Mouse (Mus musculus) forebrain, postnatal 0 days (tissue): ENCODE results near the gene Shroom1. TPM values are rescaled to one million over a fixed set of nuclear protein-coding genes. Genes with fewer than 3 reads are reported as not detected.
"Not testable (repeated sequence)": the region's sequence is repeated elsewhere in the genome, so short reads cannot be mapped to it uniquely, and the experiment has no call there.

Experiments used
- ATAC-seq: fragments of 200-750 bp; cut with Nextera tagmentation; 2 replicates; pipeline ENCODE4 v1.8.0; 2017; ENCODE audit warnings: mild to moderate bottlenecking, moderate library complexity
- DNase-seq: peaks from one replicate; pipeline ENCODE4 v3.0.0-alpha.2; 2015
- H3K27ac ChIP-seq: fragments of 300-500 bp; sonication (generic); 2 replicates; pipeline ENCODE4 v1.5.1; 2014; ENCODE audit warnings: low read depth, mild to moderate bottlenecking, antibody characterized with exemption, low read length, moderate library complexity, mixed read lengths
- H3K27me3 ChIP-seq: fragments of 300-500 bp; sonication (generic); 2 replicates; pipeline ENCODE4 v1.6.1; 2014; ENCODE audit warnings: mild to moderate bottlenecking, low read length, mixed read lengths; ENCODE audit not compliant: insufficient read depth
- H3K36me3 ChIP-seq: fragments of 300-500 bp; sonication (generic); 2 replicates; pipeline ENCODE4 v1.6.1; 2014; ENCODE audit warnings: mild to moderate bottlenecking, moderate library complexity; ENCODE audit not compliant: insufficient read depth
- H3K4me1 ChIP-seq: fragments of 300-500 bp; sonication (generic); 2 replicates; pipeline ENCODE4 v1.6.1; 2014; ENCODE audit warnings: antibody characterized with exemption; ENCODE audit not compliant: insufficient read depth
- H3K4me2 ChIP-seq: fragments of 300-500 bp; sonication (generic); 2 replicates; pipeline ENCODE4 v1.6.1; 2014; ENCODE audit warnings: low read depth, mild to moderate bottlenecking, moderate library complexity
- H3K4me3 ChIP-seq: fragments of 300-500 bp; sonication (generic); 2 replicates; pipeline ENCODE4 v1.5.1; 2014; ENCODE audit warnings: low read depth, low read length, mixed read lengths
- H3K9ac ChIP-seq: fragments of 300-500 bp; sonication (generic); 2 replicates; pipeline ENCODE4 v1.6.1; 2014; ENCODE audit warnings: mild to moderate bottlenecking
- H3K9me3 ChIP-seq: fragments of 300-500 bp; sonication (generic); 2 replicates; pipeline ENCODE4 v1.6.1; 2016; ENCODE audit warnings: low read length
- CTCF ChIP-seq: sonication (generic); IDR thresholded peaks from 2 replicates; pipeline ENCODE4 v1.5.1; 2016; ENCODE audit warnings: antibody characterized with exemption, control low read depth, low read depth
- WGBS: fragments of 180-500 bp; shearing (Covaris S2); extraction: QIAGEN DNeasy Blood & Tissue Kit; methylation state at CpG from one replicate; pipeline ENCODE4 v1.1.7; 2014; 5-methylcytosine and 5-hydroxymethylcytosine counted together
- polyA plus RNA-seq: library from polyadenylated mRNA; unstranded; fragments of >200 nt; fragmentation: Nextera tagmentation; extraction: Ambion mirVana; gene quantifications from 2 replicates; pipeline ENCODE4 v1.2.1, GENCODE M21; 2015
- total RNA-seq: library from RNA; depleted of rRNA; stranded (reverse); fragments of >200 nt; gene quantifications from 2 replicates; pipeline ENCODE4 v1.2.3, GENCODE M21; 2014

Gene Shroom1
- total and polyA plus RNA-seq, 2 experiments from 2014 or later = 2.0 to 4.9 TPM

GRCm38 (mm10) chr11:53425711-53426255, 31.2 kb upstream of the Shroom1 start:
- DNase-seq (no peak), ATAC-seq (no peak)
- Histone ChIP-seq H3K4me3 (no peak overlapping the region), H3K27ac (no peak overlapping the region), H3K9me3 (no peaks in the 10 kb centered on the region), H3K4me1 (no peaks in the 10 kb centered on the region), H3K36me3 (peaks cover 16% of the 10 kb centered on the region), H3K4me2 (no peak overlapping the region), H3K9ac (no peak overlapping the region), H3K27me3 (no peaks in the 10 kb centered on the region)
- 85% methylated on average over 6 of the region's 6 CpGs for WGBS
- TF ChIP-seq CTCF = no peak

GRCm38 (mm10) chr11:53426914-53427313, 30.1 kb upstream of the Shroom1 start:
- H3K27me3 ChIP-seq, H3K36me3 ChIP-seq, H3K4me1 ChIP-seq, H3K9ac ChIP-seq, DNase-seq, H3K27ac ChIP-seq, H3K9me3 ChIP-seq, ATAC-seq, H3K4me3 ChIP-seq, H3K4me2 ChIP-seq: not testable (repeated sequence)
- 83% methylated on average over 3 of the region's 3 CpGs for WGBS

GRCm38 (mm10) chr11:53427993-53428715, 28.9 kb upstream of the Shroom1 start:
- H3K4me2 ChIP-seq = no peak overlapping the region
- H3K4me1 ChIP-seq = no peaks in the 10 kb centered on the region
- ATAC-seq (no peak), DNase-seq (no peak)
- no peak overlapping the region for H3K9ac ChIP-seq
- TF ChIP-seq CTCF = no peak
- H3K27ac ChIP-seq = no peak overlapping the region
- 88% methylated on average over 3 of the region's 3 CpGs for WGBS
- no peak overlapping the region for H3K4me3 ChIP-seq
- peaks cover 8% of the 10 kb centered on the region; the same call in 1 of the 2 replicates for H3K36me3 ChIP-seq
- no peaks in the 10 kb centered on the region for H3K27me3 ChIP-seq
- H3K9me3 ChIP-seq = no peaks in the 10 kb centered on the region

GRCm38 (mm10) chr11:53428716-53429057, 28.3 kb upstream of the Shroom1 start:
- Histone ChIP-seq H3K4me1 (no peaks in the 10 kb centered on the region), H3K27me3 (no peaks in the 10 kb centered on the region), H3K36me3 (peaks cover 8% of the 10 kb centered on the region; the same call in 1 of the 2 replicates), H3K4me2 (no peak overlapping the region), H3K9ac (no peak overlapping the region), H3K4me3 (no peak overlapping the region), H3K9me3 (no peaks in the 10 kb centered on the region), H3K27ac (no peak overlapping the region)
- WGBS = 96% methylated on average over 5 of the region's 5 CpGs
- DNase-seq (no peak), ATAC-seq (no peak)
- no peak for TF ChIP-seq CTCF

- no peaks in the 10 kb centered on the region for H3K4me1 ChIP-seq
- no peak overlapping the region for H3K4me3 ChIP-seq
- TF ChIP-seq CTCF = no peak
- ATAC-seq = no peak
- DNase-seq = no peak
- H3K27ac ChIP-seq = no peak overlapping the region
- H3K9me3 ChIP-seq = no peaks in the 10 kb centered on the region
- no peak overlapping the region for H3K9ac ChIP-seq
- no peaks in the 10 kb centered on the region for H3K27me3 ChIP-seq
- peaks cover 8% of the 10 kb centered on the region; the same call in 1 of the 2 replicates for H3K36me3 ChIP-seq
- no peak overlapping the region for H3K4me2 ChIP-seq
Observed at GRCm38 (mm10) chr11:53429182-53429581, 27.8 kb upstream of the Shroom1 start.

- Histone ChIP-seq H3K4me1 (no peaks in the 10 kb centered on the region), H3K36me3 (peaks cover 8% of the 10 kb centered on the region; the same call in 1 of the 2 replicates), H3K9me3 (no peaks in the 10 kb centered on the region), H3K9ac (peak overlapping the region; percentile 75), H3K4me3 (peak overlapping the region; percentile 69), H3K27me3 (no peaks in the 10 kb centered on the region), H3K27ac (peak overlapping the region; percentile 83), H3K4me2 (peak overlapping the region; percentile 74)
- peak; percentile 74 for ATAC-seq
- no peak; the same call in 1 of the 2 replicates for TF ChIP-seq CTCF
- 3% methylated on average over 34 of the region's 34 CpGs for WGBS
- no peak for DNase-seq
Observed at GRCm38 (mm10) chr11:53430300-53430669, 26.7 kb upstream of the Shroom1 start.

GRCm38 (mm10) chr11:53430670-53431346, 26.2 kb upstream of the Shroom1 start, which contains the start of the genes Uqcrq and Gdf9:
Gene Uqcrq (minus strand): TSS chr11:53430831.
Gene Gdf9 (plus strand): TSS chr11:53431023.
- no peak for TF ChIP-seq CTCF
- Histone ChIP-seq H3K9me3 (no peaks in the 10 kb centered on the region), H3K9ac (peak within 1 kb of the TSS; percentile 75), H3K27ac (peak within 1 kb of the TSS; percentile 83), H3K4me2 (peak within 1 kb of the TSS; percentile 74), H3K4me1 (no peaks in the 10 kb centered on the region), H3K4me3 (peak within 1 kb of the TSS; percentile 69), H3K27me3 (no peaks in the 10 kb centered on the region), H3K36me3 (peaks cover 8% of the 10 kb centered on the region; the same call in 1 of the 2 replicates)
- WGBS = 1% methylated on average over 44 of the region's 44 CpGs
- peak; percentile 99 for DNase-seq
- peak; percentile 96 for ATAC-seq
